Mouse (Mus musculus): ENCODE results near the gene Gbp7. TPM values are rescaled to one million over a fixed set of nuclear protein-coding genes. Genes with fewer than 3 reads are reported as not detected.
A peak's percentile ranks its signal among the peaks of the same experiment; 100 is the strongest.
"Not testable (repeated sequence)": the region's sequence is repeated elsewhere in the genome, so short reads cannot be mapped to it uniquely, and the experiment has no call there.

The Gbp7 gene
- total RNA-seq (2022) = 1 to 10 TPM; 1.9 to 5.2 (median 3.1) TPM

- DNase-seq (ENCODE audit: low spot score in 2 of 2) = peak; percentile 17 to 27
These were observed at the start of gene Gbp7 for GRCm38 (mm10) chr3:142530087-142530953. Gene Gbp7, plus strand, starts transcription at chr3:142530342.

- DNase-seq (ENCODE audit: low spot score in 2 of 2) = peak; percentile 21 to 62
These were observed 39.7 kb upstream of the Gbp7 start for GRCm38 (mm10) chr3:142490465-142490864.

GRCm38 (mm10) chr3:142493536-142494061, 36.5 kb upstream of the Gbp7 start, which contains the start of gene Gbp5:
Gene Gbp5, plus strand, starts transcription at chr3:142493978.
- DNase-seq (ENCODE audit: low spot score in 2 of 2) = no peak

- no peak for DNase-seq (ENCODE audit: low spot score in 2 of 2)
These were observed 34.9 kb upstream of the Gbp7 start for GRCm38 (mm10) chr3:142495146-142495655.

- DNase-seq (ENCODE audit: low spot score in 2 of 2) = no peak
These were observed 33.7 kb upstream of the Gbp7 start for GRCm38 (mm10) chr3:142496113-142497101.

- no peak for DNase-seq (ENCODE audit: low spot score in 2 of 2)
These were observed 32.9 kb upstream of the Gbp7 start for GRCm38 (mm10) chr3:142497123-142497841.

GRCm38 (mm10) chr3:142498941-142499340, 31.2 kb upstream of the Gbp7 start:
- no peak for DNase-seq (ENCODE audit: low spot score in 2 of 2)

- DNase-seq (ENCODE audit: low spot score in 2 of 2) = no peak
These were observed 2.0 kb upstream of the Gbp7 start for GRCm38 (mm10) chr3:142528116-142528515.

- no peak for DNase-seq (ENCODE audit: low spot score in 2 of 2)
These were observed 545 bp upstream of the Gbp7 start for GRCm38 (mm10) chr3:142529597-142529996.

- DNase-seq (ENCODE audit: low spot score in 2 of 2) = no peak
These were observed 1.5 kb downstream of the Gbp7 start for GRCm38 (mm10) chr3:142531595-142531994.

GRCm38 (mm10) chr3:142533185-142533584, 3.0 kb downstream of the Gbp7 start:
- DNase-seq (ENCODE audit: low spot score in 2 of 2) = no peak

- no peak for DNase-seq (ENCODE audit: low spot score in 2 of 2)
These were observed 5.5 kb downstream of the Gbp7 start for GRCm38 (mm10) chr3:142535667-142536066.

GRCm38 (mm10) chr3:142541391-142541790, 11.2 kb downstream of the Gbp7 start:
- DNase-seq (ENCODE audit: low spot score in 2 of 2) = no peak

GRCm38 (mm10) chr3:142542776-142543175, 12.6 kb downstream of the Gbp7 start:
- DNase-seq (ENCODE audit: low spot score in 2 of 2) = not testable (repeated sequence)

- no peak for DNase-seq (ENCODE audit: low spot score in 2 of 2)
These were observed 16.5 kb downstream of the Gbp7 start for GRCm38 (mm10) chr3:142546690-142547089.

GRCm38 (mm10) chr3:142550052-142550676, 20.0 kb downstream of the Gbp7 start:
- no peak for DNase-seq (ENCODE audit: low spot score in 2 of 2)

GRCm38 (mm10) chr3:142554601-142555000, 24.5 kb downstream of the Gbp7 start:
- no peak for DNase-seq (ENCODE audit: low spot score in 2 of 2)

- DNase-seq (ENCODE audit: low spot score in 2 of 2) = no peak
These were observed 25.5 kb downstream of the Gbp7 start for GRCm38 (mm10) chr3:142555623-142556022.

- DNase-seq (ENCODE audit: low spot score in 2 of 2) = no peak
These were observed 29.6 kb downstream of the Gbp7 start, which contains the start of gene Gbp3 for GRCm38 (mm10) chr3:142559632-142560228. Gene Gbp3, plus strand, starts transcription at chr3:142560026.

Measured in layer of hippocampus, adult 8-10 months (tissue).